8 mouse cellular contexts compared by ENCODE assay signal in the genomic region with DNA sequence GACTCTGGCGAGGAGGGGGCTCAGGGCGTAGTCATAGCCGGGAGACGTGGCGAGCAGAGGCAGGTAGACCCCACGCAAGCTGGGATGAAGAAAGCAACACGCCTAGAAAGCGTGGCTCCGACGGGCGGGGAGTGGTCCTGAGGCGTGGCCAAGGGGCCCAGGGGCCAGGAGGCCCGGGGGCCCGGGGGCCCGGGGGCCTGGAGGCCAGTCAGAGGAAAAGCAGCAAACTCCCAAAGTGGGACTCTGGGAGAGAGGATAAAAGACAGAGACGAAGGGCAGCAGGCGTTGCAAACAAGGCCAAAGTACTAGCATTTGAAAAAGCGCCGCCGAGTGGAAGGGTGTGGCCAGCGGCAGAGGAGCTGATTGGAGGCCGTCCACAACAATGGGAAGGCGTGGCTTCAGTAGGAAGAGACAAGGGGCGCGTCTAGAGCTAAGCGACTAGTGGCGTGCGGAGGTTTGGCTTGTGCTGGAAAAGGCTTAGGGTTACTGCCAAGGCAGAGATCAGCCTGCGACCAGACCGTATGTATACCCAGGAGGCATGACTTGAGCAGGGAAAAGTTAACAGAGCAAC. TPM values are rescaled to one million over a fixed set of nuclear protein-coding genes. Genes with fewer than 3 reads are reported as not detected.
A peak's percentile ranks its signal among the peaks of the same experiment; 100 is the strongest.
DNase-seq lines count a peak whose midpoint lies in the region; ATAC-seq and TF ChIP-seq lines count a peak whose summit lies in the region.

No protein-coding gene starts in this region.

- H3K27ac ChIP-seq in ES-Bruce4 (ENCODE audit: insufficient read depth, low read length): peak overlapping the region; percentile 16
- H3K27ac ChIP-seq in forebrain, embryonic 10.5 days: peak overlapping the region; percentile 91
- peak overlapping the region; percentile 97 for H3K27ac ChIP-seq in heart, embryonic 16.5 days (ENCODE audit: low read length)
- peak overlapping the region; percentile 97 for H3K27ac ChIP-seq in lung, embryonic 14.5 days (ENCODE audit: low read depth)

- H3K9me3 ChIP-seq in ES-Bruce4 (replicated peaks; ENCODE audit: control insufficient read depth, insufficient read depth, low read length, poor library complexity, severe bottlenecking): no peaks in the 10 kb centered on the region
- no peaks in the 10 kb centered on the region for H3K9me3 ChIP-seq in forebrain, embryonic 10.5 days
- H3K9me3 ChIP-seq in heart, embryonic 16.5 days (replicated peaks; ENCODE audit: control insufficient read depth, low read length): no peaks in the 10 kb centered on the region
- H3K9me3 ChIP-seq in lung, embryonic 14.5 days (ENCODE audit: low read depth, low read length): no peaks in the 10 kb centered on the region

- no peaks in the 10 kb centered on the region for H3K27me3 ChIP-seq in ES-Bruce4 (ENCODE audit: control insufficient read depth, insufficient read depth, low read length, poor library complexity, severe bottlenecking)
- H3K27me3 ChIP-seq in forebrain, embryonic 10.5 days (ENCODE audit: poor library complexity, severe bottlenecking): no peaks in the 10 kb centered on the region
- no peaks in the 10 kb centered on the region for H3K27me3 ChIP-seq in heart, embryonic 16.5 days (ENCODE audit: control insufficient read depth, insufficient read depth, low read length)
- H3K27me3 ChIP-seq in lung, embryonic 14.5 days (ENCODE audit: insufficient read depth, low read length): no peaks in the 10 kb centered on the region

- DNase-seq in brain, adult 2 months (ENCODE audit: low read depth, low spot score): peak; percentile 88
- DNase-seq in forebrain, embryonic 10.5 days (ENCODE audit: extremely low spot score, low spot score): peak; percentile 85
- DNase-seq in kidney, postnatal 25 days: peak; percentile 87 to 94
- DNase-seq in lung, embryonic 14.5 days: peak; percentile 96
- DNase-seq in thymus, postnatal 25 days: peak; percentile 90

- no peak for TF ChIP-seq CTCF in ES-Bruce4 (IDR thresholded peaks at IDR 0.05; ENCODE audit: low read depth, low read length)
- peak; percentile 24 for TF ChIP-seq CTCF in lung, embryonic 14.5 days (IDR thresholded peaks at IDR 0.05; ENCODE audit: low read depth)

- H3K9ac ChIP-seq in ES-Bruce4 (ENCODE audit: low read depth, poor library complexity, severe bottlenecking): peak overlapping the region; percentile 75
- peak overlapping the region; percentile 82 for H3K9ac ChIP-seq in heart, embryonic 16.5 days (ENCODE audit: low read length)
- peak overlapping the region; percentile 83 for H3K9ac ChIP-seq in lung, embryonic 14.5 days

- H3K4me1 ChIP-seq in ES-Bruce4 (ENCODE audit: control insufficient read depth, insufficient read depth, low read length): no peaks in the 10 kb centered on the region
- peaks cover 45% of the 10 kb centered on the region for H3K4me1 ChIP-seq in forebrain, embryonic 10.5 days
- H3K4me1 ChIP-seq in heart, embryonic 16.5 days (ENCODE audit: control insufficient read depth, insufficient read depth, low read length): peaks cover 20% of the 10 kb centered on the region
- H3K4me1 ChIP-seq in lung, embryonic 14.5 days (ENCODE audit: insufficient read depth): no peaks in the 10 kb centered on the region

- peak overlapping the region; percentile 99 for H3K4me3 ChIP-seq in ES-Bruce4 (ENCODE audit: low read depth, low read length)
- peak overlapping the region; percentile 86 for H3K4me3 ChIP-seq in forebrain, embryonic 10.5 days
- H3K4me3 ChIP-seq in heart, embryonic 16.5 days (ENCODE audit: low read length): peak overlapping the region; percentile 86
- H3K4me3 ChIP-seq in lung, embryonic 14.5 days (ENCODE audit: low read depth, low read length): peak overlapping the region; percentile 89

- TF ChIP-seq POLR2A in ES-Bruce4 (IDR thresholded peaks at IDR 0.05; ENCODE audit: insufficient read depth, low read length): peak; percentile 45

- peaks cover 7% of the 10 kb centered on the region; the same call in 1 of the 2 replicates for H3K36me3 ChIP-seq in ES-Bruce4 (ENCODE audit: control insufficient read depth, insufficient read depth, low read length, poor library complexity, severe bottlenecking)
- peaks cover 36% of the 10 kb centered on the region for H3K36me3 ChIP-seq in forebrain, embryonic 10.5 days (replicated peaks)
- peaks cover 7% of the 10 kb centered on the region for H3K36me3 ChIP-seq in heart, embryonic 16.5 days (ENCODE audit: control insufficient read depth, insufficient read depth)
- H3K36me3 ChIP-seq in lung, embryonic 14.5 days (ENCODE audit: insufficient read depth): peaks cover 31% of the 10 kb centered on the region

- under 1% methylated on average over 30 of the region's 30 CpGs for WGBS in forebrain, embryonic 10.5 days
- WGBS in heart, embryonic 16.5 days: under 1% methylated on average over 30 of the region's 30 CpGs
- 1% methylated on average over 30 of the region's 30 CpGs for WGBS in lung, embryonic 14.5 days

- ATAC-seq in heart, embryonic 16.5 days (replicated peaks; ENCODE audit: extremely low read depth, insufficient read depth, low FRiP score): peak; percentile 83
- ATAC-seq in lung, embryonic 14.5 days (ENCODE audit: insufficient read depth): peak; percentile 85
- peak; percentile 81 for ATAC-seq in neutrophil, adult 5-6 weeks (ENCODE audit: extremely low read depth, insufficient number of reproducible peaks, low FRiP score, poor library complexity, severe bottlenecking)

- 0 out of 2 replicates have a peak, but pooled peaks have one; percentile 1 for TF ChIP-seq EP300 in ES-Bruce4 (IDR thresholded peaks at IDR 0.05; ENCODE audit: insufficient read depth, low read depth, low read length)

- peak overlapping the region; percentile 99 for H3K4me2 ChIP-seq in heart, embryonic 16.5 days (ENCODE audit: low read depth, low read length)
- H3K4me2 ChIP-seq in lung, embryonic 14.5 days: peak overlapping the region; percentile 94

RNA-seq across cellular contexts. Expression of gene Ubl5, which starts 0.3 kb away (rescaled TPM):
- polyA plus RNA-seq in ES-Bruce4 (2011; ENCODE audit: insufficient read depth, insufficient read length, low read depth, missing spikeins): 288 and 314 TPM in 2 replicates
- polyA plus RNA-seq in forebrain, embryonic 10.5 days (2016; fragmentation: Nextera tagmentation; extraction: Ambion mirVana): 356 and 383 TPM in 2 replicates
- 281 and 320 TPM in 2 replicates for polyA plus RNA-seq in heart, embryonic 16.5 days (2015; fragmentation: Nextera tagmentation; extraction: Ambion mirVana)
- polyA plus RNA-seq in lung, embryonic 14.5 days (2014; fragmentation: Nextera tagmentation; extraction: Ambion mirVana): 370 and 372 TPM in 2 replicates
- 154 and 184 TPM in 2 replicates for total RNA-seq in neutrophil, adult 5-6 weeks (2017)

RNA-seq across cellular contexts. Expression of gene Fbxl12, which starts 1.6 kb away (rescaled TPM):
- polyA plus RNA-seq in ES-Bruce4 (2011; ENCODE audit: insufficient read depth, insufficient read length, low read depth, missing spikeins): 19.6 and 20.2 TPM in 2 replicates
- polyA plus RNA-seq in forebrain, embryonic 10.5 days (2016; fragmentation: Nextera tagmentation; extraction: Ambion mirVana): 18.4 and 19.0 TPM in 2 replicates
- polyA plus RNA-seq in heart, embryonic 16.5 days (2015; fragmentation: Nextera tagmentation; extraction: Ambion mirVana): 19.4 and 21.6 TPM in 2 replicates
- 13.1 and 15.0 TPM in 2 replicates for polyA plus RNA-seq in lung, embryonic 14.5 days (2014; fragmentation: Nextera tagmentation; extraction: Ambion mirVana)
- 32.3 and 36.5 TPM in 2 replicates for total RNA-seq in neutrophil, adult 5-6 weeks (2017)

RNA-seq across cellular contexts. Expression of gene Pin1, which starts 8.9 kb away (rescaled TPM):
- 17.6 and 20.9 TPM in 2 replicates for polyA plus RNA-seq in ES-Bruce4 (2011; ENCODE audit: insufficient read depth, insufficient read length, low read depth, missing spikeins)
- polyA plus RNA-seq in forebrain, embryonic 10.5 days (2016; fragmentation: Nextera tagmentation; extraction: Ambion mirVana): 86.3 and 86.4 TPM in 2 replicates
- 47.4 and 48.4 TPM in 2 replicates for polyA plus RNA-seq in heart, embryonic 16.5 days (2015; fragmentation: Nextera tagmentation; extraction: Ambion mirVana)
- polyA plus RNA-seq in lung, embryonic 14.5 days (2014; fragmentation: Nextera tagmentation; extraction: Ambion mirVana): 53.6 and 58.6 TPM in 2 replicates
- total RNA-seq in neutrophil, adult 5-6 weeks (2017): 9.8 and 11.5 TPM in 2 replicates

Comparison
In these comparisons a context has a peak if more than half of its experiments do, and no peak if none do; other contexts are left out.
1. Peak in every context shown above with its lines: DNase-seq, ATAC-seq, H3K4me3 ChIP-seq and H3K27ac ChIP-seq.
2. H3K27ac ChIP-seq: peak in every context shown above with its lines; median percentile 97 in heart, embryonic 16.5 days; 97 in lung, embryonic 14.5 days; 91 in forebrain, embryonic 10.5 days; 16 in ES-Bruce4.